Mouse (Mus musculus) left cerebral cortex, postnatal 36 days (tissue): ENCODE measurements around the gene Rasgef1a. TPM values are rescaled to one million over a fixed set of nuclear protein-coding genes. Genes with fewer than 3 reads are reported as not detected.

ENCODE experiments used
- DNase-seq, 2 experiments: peaks; one replicate each; pipeline ENCODE4 v3.0.0; 2021 to 2022; ENCODE audit warnings: low spot score in 2 of 2, mixed read lengths in 1 of 2
- intact Hi-C: fragments of 180-260 bp; cut with DNase I; formaldehyde crosslinking; loops from one replicate; pipeline ENCODE4 v1.15.1; 2025
- total RNA-seq, 2 experiments: library from RNA; stranded (reverse); gene quantifications; 2 replicates each; pipeline ENCODE4 v1.2.3; 2021

Rasgef1a gene
- total RNA-seq, 2 experiments from 2014 or later, result 208 to 212 TPM

DNA sequence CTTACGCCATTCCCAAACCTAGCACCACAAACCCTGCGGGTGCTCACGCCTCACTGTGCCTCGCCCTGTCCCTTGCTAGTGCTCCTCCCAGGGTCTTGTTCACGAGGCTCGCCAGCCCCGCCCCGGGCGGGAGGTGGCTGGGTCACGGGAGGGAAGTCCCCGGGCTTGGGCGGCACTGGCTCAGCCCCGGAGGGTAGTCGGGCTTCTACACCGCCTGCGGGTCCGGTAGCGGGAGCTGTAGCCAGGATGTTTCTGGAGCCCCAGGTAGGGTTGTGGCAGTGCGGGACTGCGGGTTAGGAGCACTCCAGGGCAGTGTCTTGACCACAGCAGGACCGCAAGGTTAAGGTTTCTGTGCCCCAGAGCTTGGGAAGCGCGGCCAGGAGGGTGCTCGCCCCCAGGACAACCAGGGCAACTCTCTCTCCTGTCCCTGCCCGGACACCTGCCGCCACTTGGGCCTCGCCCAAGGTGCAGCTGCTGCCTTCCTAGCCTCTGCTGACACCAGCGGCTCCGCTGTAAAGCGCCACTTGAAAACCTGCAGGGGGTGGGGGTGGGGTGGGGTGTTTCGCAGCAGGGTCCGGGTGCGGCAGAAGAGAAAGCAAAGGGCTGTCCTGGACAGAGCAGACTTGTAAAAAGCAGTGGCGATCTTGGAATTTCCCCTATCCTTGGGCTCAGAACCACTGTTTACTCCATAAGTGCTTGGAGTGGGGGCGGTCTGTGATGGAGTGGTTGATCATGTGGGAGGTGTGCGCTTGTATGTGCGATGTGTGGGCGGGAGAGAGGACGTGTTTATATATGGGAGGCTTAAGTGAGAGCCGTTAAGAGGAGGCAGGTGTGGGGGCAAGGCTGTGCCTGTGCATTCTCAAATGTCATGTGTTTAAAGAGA is 55.2 kb downstream of the Rasgef1a start:
- peak; percentile 72 to 74 for DNase-seq
- intact Hi-C loops, result loop anchor here (2.0 to 5.0 kb wide), 2 partner anchors 54 to 129 kb away; partner anchors contain the start of gene Fxyd4

DNA sequence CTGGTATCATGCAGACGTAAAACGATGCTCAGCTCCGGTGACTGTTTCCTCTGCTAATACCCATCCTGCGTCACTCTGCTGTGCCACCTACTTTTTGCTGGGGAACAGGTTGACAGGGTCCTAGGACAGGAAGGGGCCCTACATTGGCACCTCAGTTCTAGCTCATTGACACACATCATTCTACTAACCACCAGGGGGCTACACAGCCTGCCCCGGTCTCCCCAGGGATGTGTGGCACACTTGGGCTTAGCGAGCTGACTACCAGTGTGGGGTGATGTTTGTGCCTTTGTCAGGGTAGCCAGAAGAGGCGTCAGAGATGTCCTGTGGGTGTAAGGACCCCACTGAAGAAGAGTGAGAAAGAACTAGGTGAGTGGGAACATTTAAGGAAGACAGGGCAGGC is 56.5 kb downstream of the Rasgef1a start:
- DNase-seq, result no peak
- intact Hi-C loops, result loop anchor here (2.0 to 5.0 kb wide), 2 partner anchors 55 to 130 kb away; partner anchors contain the start of gene Fxyd4

DNA sequence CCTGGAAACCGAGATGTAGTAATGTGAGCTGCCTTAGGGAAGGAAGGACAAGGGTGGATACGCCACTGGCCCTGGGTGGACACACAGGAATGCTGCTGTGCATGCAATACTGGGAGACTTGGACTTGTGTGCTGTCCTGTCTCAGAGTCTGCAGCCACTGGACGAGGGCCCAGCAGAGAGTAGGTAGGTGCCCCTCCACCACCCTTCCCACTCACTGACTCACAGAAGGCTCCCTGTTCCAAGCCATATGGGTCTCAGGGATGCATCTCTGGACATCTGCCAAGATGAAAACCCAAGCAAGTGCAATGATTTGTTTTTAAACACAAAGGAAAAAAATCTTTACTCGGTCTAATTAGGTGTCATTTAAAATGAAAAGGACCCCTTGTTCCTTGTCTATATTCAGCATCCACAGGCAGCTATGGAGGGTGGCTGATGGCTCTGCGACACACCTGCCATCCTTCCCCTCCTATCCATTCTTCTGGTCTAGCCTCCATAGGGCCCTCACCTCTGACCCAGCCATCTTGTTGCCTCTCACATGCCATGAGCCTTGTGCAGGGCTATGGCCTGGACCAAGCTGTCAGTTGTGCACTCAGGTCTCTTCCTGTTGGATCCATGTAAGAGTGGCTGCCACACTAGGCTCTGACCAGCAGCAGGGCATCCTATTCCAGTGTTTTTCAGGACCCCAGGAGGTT is 59.2 kb downstream of the Rasgef1a start:
- peak; percentile 74 to 76 for DNase-seq
- intact Hi-C loops, result no loop called here

GRCm38 (mm10) chr6:118071013-118071350 is 59.7 kb downstream of the Rasgef1a start:
- intact Hi-C loops, result no loop called here
- no peak for DNase-seq

DNA sequence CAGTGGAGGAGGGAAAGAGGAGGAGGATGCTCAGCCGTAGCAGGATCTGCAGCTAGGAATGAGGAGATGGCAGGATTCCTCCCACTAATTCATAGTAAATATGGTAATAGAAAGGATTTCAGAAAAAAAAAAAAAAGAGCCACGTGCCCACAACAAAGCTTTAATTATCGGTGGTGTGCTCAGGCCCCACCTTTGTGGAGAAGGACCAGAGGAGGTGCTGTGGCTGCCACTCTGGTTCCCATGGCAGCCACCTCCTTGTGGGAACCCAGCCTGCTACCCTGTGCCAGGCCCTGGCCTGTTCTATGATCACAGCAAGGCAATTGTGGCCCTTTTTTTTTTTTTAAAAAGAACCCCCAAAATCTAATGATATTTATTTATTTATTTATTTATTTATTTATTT is 60.2 kb downstream of the Rasgef1a start:
- intact Hi-C loops, result no loop called here
- no peak for DNase-seq

DNA sequence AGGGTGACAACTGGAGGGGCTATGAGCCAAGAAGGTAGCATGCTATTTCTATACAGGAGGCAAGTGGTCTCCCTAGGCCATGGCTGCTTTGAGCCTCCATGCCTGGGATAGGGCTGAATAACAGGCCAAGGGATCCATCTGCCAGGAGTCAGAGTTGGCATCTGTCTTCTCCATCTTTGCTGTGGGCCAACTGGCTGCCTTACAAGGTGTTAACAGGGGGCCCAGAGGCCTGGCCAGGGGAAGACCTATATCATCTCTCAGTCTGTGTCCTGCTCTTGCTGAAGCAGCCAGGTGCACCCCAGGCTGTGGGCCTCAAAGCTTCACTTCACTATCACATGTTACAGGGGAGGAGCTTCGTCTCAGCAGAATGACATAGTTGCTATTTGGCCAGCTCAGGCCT is 60.9 kb downstream of the Rasgef1a start:
- DNase-seq, result no peak
- intact Hi-C loops, result no loop called here

DNA sequence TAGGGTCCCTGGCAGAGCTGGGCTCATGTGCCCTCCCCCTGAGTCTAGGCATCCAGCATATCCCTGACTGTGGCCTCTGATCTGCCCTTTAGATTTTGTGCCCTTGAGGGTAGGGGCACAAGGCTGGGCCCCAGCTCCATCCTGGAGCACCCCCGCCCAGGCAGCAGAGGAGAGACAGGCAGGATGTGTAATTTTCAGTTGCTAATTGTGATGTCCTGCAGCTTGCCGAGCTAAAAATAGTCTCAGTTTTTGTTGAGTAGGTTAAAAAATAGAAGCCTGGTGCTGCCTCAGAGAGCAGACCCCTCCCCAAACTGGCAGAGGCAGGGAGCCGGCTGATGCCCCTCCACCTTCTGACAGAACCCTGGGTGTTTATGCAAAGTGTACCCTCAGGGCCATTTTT is 62.9 kb downstream of the Rasgef1a start:
- intact Hi-C loops, result no loop called here
- DNase-seq, result no peak

DNA sequence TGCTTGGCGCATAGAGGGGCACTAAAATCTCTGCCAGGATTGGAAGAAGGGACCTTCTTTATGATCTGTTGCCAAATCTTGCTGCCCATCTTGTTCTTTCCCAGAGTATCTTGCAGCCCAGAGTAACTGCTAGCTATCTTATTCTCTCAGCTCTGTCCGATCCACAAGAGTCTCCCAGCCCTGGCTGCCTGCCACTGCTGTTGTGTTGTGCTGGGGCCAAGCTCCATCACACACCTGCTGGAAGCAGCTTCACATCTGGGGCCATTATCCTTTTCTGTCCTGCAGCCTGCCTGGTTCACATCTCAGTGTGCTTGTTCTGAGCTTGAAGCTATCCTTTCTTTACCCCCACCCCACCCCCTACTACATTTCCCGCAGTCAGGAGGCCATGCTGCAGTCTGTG is 65.0 kb downstream of the Rasgef1a start:
- intact Hi-C loops, result no loop called here
- DNase-seq, result no peak

DNA sequence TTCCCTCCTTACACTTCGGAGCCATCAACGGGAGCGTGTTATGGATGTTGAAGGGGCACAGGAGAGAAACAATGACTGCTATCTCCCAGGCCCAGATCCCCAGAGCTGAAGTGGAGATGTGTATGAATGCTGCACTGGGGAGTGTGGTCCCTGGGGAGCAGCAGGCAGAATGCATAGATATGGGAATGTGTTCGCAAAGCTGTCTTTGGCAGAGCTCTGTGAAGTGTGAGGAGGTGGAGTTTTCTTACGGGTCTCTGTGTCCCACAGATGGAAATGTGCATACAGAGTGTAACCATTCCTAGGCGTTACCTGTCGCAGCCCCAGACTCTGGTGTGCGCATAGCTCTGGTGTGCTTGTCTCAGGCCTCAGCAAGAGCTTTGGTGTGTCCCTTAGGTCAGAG is 65.5 kb downstream of the Rasgef1a start:
- no peak for DNase-seq
- intact Hi-C loops, result no loop called here

DNA sequence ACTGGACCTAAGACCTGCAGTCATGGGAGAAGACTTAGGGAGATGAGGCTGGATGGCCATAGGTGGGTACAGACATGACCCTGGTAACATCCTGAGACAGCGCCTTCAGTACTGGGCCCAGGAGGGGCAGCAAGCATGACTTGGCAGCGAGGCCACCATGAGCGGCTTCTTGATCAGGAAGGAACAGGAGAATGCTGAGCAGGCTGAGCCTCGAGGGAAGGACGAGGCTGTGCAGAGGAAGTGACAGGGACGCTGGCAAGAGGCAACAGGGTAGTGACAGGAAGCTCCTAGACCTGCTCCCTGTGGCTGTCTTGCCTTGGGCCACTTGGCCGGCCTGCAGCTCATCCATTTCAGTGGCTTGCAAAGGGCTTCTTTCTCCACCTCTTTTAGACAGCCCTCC is 66.2 kb downstream of the Rasgef1a start:
- no peak for DNase-seq
- intact Hi-C loops, result no loop called here

DNA sequence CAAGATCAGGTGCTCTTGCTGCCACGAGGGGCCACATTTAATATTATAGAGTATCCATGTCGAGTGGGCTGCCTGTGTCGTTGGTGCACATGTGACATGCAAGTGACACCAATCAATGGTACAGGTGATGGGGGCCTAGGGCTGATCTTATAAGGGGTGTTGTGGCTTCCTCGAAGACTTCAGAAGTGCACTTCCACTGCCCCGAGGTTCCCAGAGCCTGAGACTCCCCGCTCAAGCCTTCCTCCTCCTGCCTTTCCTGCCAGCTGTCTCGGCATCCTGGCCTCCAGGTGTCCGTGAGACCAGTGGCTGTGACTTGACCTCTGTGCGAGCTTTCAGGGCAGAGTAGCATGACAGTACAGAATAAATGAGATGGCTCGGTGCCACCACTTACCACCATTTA is 67.5 kb downstream of the Rasgef1a start:
- DNase-seq, result no peak
- intact Hi-C loops, result no loop called here

DNA sequence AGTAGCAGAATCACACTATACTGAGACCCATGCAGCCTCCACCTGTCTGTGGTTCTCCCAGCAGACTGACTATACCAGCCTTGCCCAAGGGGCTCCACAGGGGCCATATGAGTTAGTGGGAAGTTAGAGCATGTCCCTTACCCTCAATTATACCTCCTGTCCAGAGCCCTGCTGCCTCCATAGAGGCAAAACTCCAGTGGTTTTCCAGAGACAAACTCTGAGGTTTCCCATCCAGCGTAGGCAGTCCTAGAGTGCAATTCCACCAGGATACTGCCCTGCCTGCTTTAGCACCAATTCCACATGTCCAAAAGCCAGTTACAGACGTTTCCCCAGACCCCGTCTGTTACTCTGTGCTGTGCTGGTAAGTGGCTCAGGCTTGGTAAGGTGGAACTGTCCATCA is 68.1 kb downstream of the Rasgef1a start:
- DNase-seq, result no peak
- intact Hi-C loops, result no loop called here

- intact Hi-C loops, result no loop called here
- DNase-seq, result no peak
Measured at GRCm38 (mm10) chr6:118079762-118080465, 68.7 kb downstream of the Rasgef1a start.

- no peak for DNase-seq
- intact Hi-C loops, result no loop called here
Measured at GRCm38 (mm10) chr6:118080711-118081110, 69.5 kb downstream of the Rasgef1a start.

GRCm38 (mm10) chr6:118082384-118082783 is 71.1 kb downstream of the Rasgef1a start:
- intact Hi-C loops, result no loop called here
- DNase-seq, result peak in 1 of 2 experiments; percentile 3

DNA sequence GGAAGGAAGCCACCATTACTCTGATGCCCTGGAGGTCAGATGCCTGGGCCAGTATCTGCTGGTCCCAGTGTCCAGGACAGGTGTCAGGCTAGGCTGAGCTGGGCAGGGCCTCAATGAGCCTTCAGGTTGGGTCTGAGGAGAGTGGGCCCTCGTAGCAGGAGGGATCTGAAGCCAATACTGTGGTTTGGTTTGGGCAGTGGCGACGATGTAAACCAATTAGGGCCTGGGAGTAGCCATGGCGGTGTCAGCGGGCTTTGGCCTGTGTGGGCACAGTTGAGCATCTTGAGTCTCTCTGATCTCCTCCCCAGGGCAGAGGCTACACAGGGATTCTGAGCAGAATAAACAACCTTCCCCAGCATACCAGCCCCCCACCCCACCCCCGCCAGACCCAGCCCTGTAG is 72.4 kb downstream of the Rasgef1a start:
- DNase-seq, result peak in 1 of 2 experiments; percentile 2
- intact Hi-C loops, result no loop called here

DNA sequence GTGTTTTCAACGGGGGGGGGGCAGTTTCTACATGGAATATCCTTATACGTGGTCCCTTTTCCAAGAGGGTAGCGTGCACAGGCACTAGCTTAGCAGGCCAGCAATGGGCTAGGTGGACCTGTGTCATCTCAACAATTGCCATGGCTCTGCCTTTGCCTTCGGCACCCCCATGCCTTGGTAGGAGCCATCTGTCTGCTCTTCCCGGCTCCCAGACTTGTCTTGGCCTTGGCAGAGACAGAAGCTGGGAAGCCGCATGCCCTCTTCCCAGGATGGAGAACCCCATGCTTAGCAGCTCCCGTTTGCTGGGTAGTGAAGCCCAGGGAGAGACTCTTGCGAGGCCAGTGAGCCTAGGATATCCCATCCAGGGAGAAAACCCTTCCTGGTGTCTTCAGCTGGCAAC is 73.4 kb downstream of the Rasgef1a start:
- peak in 1 of 2 experiments; percentile 0 for DNase-seq
- intact Hi-C loops, result no loop called here

GRCm38 (mm10) chr6:118087955-118088354 is 76.7 kb downstream of the Rasgef1a start:
- intact Hi-C loops, result no loop called here

GRCm38 (mm10) chr6:118088750-118089440 is 77.7 kb downstream of the Rasgef1a start:
- DNase-seq, result peak in 1 of 2 experiments; percentile 2
- intact Hi-C loops, result no loop called here

More at GRCm38 (mm10) chr6:118087955-118088354, 76.7 kb downstream of the Rasgef1a start:
- peak in 1 of 2 experiments; percentile 16 for DNase-seq

GRCm38 (mm10) chr6:118090827-118091226 is 79.6 kb downstream of the Rasgef1a start:
- DNase-seq, result peak in 1 of 2 experiments; percentile 2
- intact Hi-C loops, result loop anchor here (10.0 kb wide), 1 partner anchor 156 kb away; the partner anchor contains the start of gene Fxyd4
